Mouse (Mus musculus): ENCODE measurements around the gene Nefh. TPM values are rescaled to one million over a fixed set of nuclear protein-coding genes. Genes with fewer than 3 reads are reported as not detected.

The Nefh gene
- 22.1 and 24.0 TPM in 2 replicates for polyA plus RNA-seq (2015; fragmentation: Nextera tagmentation; extraction: Ambion mirVana)

DNA sequence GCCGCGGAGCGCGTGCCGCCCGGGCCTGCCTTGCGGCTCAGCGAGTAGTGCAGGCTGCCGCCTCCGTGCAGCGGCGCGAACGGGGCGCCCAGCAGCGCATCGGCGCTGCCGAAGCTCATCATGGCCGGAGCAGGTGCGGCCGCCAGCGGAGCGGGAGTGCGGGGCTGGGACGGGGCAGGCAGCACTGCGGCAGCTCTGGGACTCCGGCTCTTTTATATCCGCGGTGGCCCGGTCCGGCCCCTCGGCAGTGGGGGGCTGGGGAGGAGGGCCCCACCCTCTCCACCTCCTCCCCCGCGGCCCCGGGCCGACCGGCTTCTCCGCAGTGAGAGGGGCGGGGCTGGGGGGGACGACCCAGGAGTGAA, at the start of gene Nefh:
Gene Nefh (minus strand): TSS at position 252 of the 362 bp plus-strand sequence.
- peaks cover 43% of the 10 kb centered on the region for H3K4me1 ChIP-seq
- H3K27ac ChIP-seq (replicated peaks) = peak within 1 kb of the TSS; percentile 88
- H3K9me3 ChIP-seq (replicated peaks) = no peaks in the 10 kb centered on the region
- peak within 1 kb of the TSS; percentile 58 for H3K4me3 ChIP-seq (replicated peaks)
- 2% methylated on average over 38 of the region's 41 CpGs for WGBS
- 0 out of 2 replicates have a peak, but pooled peaks cover 12% of the 10 kb centered on the region for H3K36me3 ChIP-seq
- peak within 1 kb of the TSS; percentile 77 for H3K4me2 ChIP-seq
- H3K27me3 ChIP-seq (replicated peaks) = peaks cover 79% of the 10 kb centered on the region
- peak within 1 kb of the TSS; percentile 86 for H3K9ac ChIP-seq (replicated peaks)
- peak; percentile 34 for ATAC-seq (ENCODE audit: low FRiP score)

DNA sequence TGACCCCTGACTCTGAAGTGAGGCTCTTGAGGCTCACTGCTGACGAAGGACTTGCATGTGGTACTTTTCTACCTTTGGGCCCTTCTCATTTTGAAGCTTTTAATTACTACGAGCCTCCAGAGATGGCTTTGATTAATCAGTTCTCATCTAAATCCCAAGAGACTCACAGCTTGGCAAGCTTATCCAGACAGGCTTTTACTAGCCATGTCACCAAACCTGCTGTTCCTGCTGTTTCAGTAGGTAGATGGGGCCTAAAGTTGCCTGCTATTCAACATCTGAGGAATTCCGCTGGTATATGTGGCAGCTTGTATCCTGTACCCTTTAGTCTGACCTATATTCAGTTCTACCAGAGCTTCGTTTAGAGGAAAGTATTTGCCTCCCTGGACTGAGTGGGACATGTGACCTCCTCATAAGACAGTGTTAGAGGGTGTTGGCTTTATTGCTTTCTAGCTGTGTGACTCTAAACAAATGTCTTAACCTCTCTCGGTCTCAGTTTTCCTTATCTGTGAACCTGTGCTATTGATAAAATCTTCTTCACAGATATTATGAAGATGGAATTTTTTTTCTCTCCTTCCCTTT, 48.8 kb upstream of the Nefh start:
- Histone ChIP-seq H3K9ac (replicated peaks) (no peak overlapping the region), H3K27ac (replicated peaks) (no peak overlapping the region), H3K9me3 (replicated peaks) (no peaks in the 10 kb centered on the region), H3K4me1 (0 out of 2 replicates have a peak, but pooled peaks cover 5% of the 10 kb centered on the region), H3K36me3 (peaks cover 22% of the 10 kb centered on the region), H3K27me3 (replicated peaks) (no peaks in the 10 kb centered on the region), H3K4me2 (no peak overlapping the region), H3K4me3 (replicated peaks) (no peak overlapping the region)
- no peak for ATAC-seq (ENCODE audit: low FRiP score)
- WGBS = 77% methylated on average over 5 of the region's 5 CpGs

DNA sequence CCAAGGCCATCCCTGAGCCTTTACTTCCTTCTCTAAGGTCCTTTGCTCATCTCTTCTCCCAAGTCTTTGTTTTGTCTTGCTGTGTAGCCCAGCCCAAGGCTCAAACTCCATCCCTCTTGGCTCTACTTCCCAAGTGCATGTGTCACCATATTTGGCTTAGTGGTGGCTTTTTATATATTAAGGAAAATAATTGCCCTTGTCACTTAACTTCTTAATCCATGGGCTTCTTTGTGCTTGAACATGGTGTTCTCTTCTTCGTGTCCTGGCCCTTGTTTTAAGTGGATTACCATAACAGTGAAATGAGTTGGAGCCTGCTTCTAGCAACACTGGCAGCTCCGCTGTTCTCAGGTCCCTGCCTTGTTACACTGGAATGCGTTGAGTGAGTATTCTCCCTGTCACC, 47.8 kb upstream of the Nefh start:
- Histone ChIP-seq H3K4me3 (replicated peaks) (no peak overlapping the region), H3K4me1 (0 out of 2 replicates have a peak, but pooled peaks cover 5% of the 10 kb centered on the region), H3K9me3 (replicated peaks) (no peaks in the 10 kb centered on the region), H3K36me3 (peaks cover 17% of the 10 kb centered on the region; the same call in 1 of the 2 replicates), H3K27me3 (replicated peaks) (no peaks in the 10 kb centered on the region), H3K9ac (replicated peaks) (no peak overlapping the region), H3K4me2 (no peak overlapping the region), H3K27ac (replicated peaks) (no peak overlapping the region)
- WGBS = 95% methylated on average over 3 of the region's 3 CpGs
- no peak for ATAC-seq (ENCODE audit: low FRiP score)

DNA sequence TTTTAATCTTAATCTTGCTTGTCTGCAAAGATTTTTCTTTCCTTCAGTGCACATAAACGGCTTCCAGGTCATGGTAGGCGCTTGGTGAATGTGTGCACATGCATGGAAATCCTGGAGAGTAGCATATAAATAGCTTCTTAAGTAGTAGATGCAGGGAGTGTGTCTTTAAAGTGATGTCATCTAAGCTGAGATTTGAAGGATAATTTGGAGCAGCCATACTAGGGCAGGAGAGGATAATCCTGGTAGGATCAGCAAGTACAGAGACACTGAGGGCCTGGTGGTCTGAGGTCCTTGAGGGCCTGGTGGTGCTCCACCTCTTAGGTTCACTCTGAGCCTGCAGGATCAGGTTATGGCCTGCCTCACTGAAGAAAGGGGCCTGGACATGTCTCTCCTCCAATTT, 44.6 kb upstream of the Nefh start:
- Histone ChIP-seq H3K9me3 (replicated peaks) (no peaks in the 10 kb centered on the region), H3K4me1 (peaks cover 25% of the 10 kb centered on the region), H3K9ac (replicated peaks) (no peak overlapping the region), H3K4me2 (no peak overlapping the region), H3K4me3 (replicated peaks) (no peak overlapping the region), H3K27me3 (replicated peaks) (no peaks in the 10 kb centered on the region), H3K36me3 (peaks cover 20% of the 10 kb centered on the region), H3K27ac (replicated peaks) (no peak overlapping the region)
- no peak for ATAC-seq (ENCODE audit: low FRiP score)
- 86% methylated on average over 2 of the region's 2 CpGs for WGBS

DNA sequence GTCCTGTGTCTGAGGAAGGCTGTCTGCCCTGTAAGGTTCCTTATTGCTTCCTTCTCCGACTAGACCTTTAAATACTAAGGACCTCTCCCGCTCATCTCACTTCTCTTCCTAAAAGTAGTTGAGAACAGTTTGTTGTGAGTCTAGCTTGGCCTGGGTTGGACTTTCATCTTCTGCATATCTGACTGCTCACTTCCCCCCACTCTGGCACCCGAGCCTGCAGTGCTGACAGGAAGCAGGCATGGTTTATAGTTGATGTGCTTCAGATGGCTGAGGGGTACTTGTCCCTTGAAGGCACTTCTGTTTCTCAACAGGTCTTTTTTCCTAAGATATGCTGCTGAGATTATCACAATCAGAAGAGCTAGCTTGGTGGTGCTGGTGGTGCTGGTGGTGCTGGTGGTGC, 41.3 kb upstream of the Nefh start:
- peaks cover 33% of the 10 kb centered on the region for H3K4me1 ChIP-seq
- no peak for ATAC-seq (ENCODE audit: low FRiP score)
- no peak overlapping the region for H3K9ac ChIP-seq (replicated peaks)
- H3K36me3 ChIP-seq = peaks cover 7% of the 10 kb centered on the region
- H3K4me2 ChIP-seq = no peak overlapping the region
- H3K27ac ChIP-seq (replicated peaks) = no peak overlapping the region
- no peak overlapping the region for H3K4me3 ChIP-seq (replicated peaks)
- no peaks in the 10 kb centered on the region for H3K27me3 ChIP-seq (replicated peaks)
- WGBS = 85% methylated on average over 3 of the region's 3 CpGs
- no peaks in the 10 kb centered on the region for H3K9me3 ChIP-seq (replicated peaks)

DNA sequence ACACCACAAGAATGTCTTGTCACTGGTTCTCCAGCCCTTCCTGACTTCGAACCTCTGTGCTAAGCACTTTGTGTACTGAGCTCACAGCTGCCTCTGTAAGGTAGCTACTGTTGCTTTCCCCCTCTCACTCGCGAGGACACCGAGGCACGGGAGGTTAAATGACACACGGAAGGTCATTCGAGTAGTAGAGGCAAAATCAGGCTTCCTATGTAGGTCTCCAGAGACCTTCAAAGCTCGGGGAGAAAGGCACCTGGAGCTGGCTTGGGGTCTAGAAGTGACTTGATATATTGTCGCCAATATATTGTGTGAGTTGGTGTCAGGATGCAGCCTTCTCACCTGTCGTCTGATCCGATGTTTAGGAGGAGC, 39.6 kb upstream of the Nefh start:
- peak overlapping the region; percentile 79 for H3K4me2 ChIP-seq
- H3K27me3 ChIP-seq (replicated peaks) = no peaks in the 10 kb centered on the region
- H3K9me3 ChIP-seq (replicated peaks) = no peaks in the 10 kb centered on the region
- peaks cover 6% of the 10 kb centered on the region for H3K36me3 ChIP-seq
- 67% methylated on average over 11 of the region's 11 CpGs for WGBS
- H3K27ac ChIP-seq (replicated peaks) = peak overlapping the region; percentile 63
- peak overlapping the region; percentile 69 for H3K4me3 ChIP-seq (replicated peaks)
- H3K9ac ChIP-seq (replicated peaks) = peak overlapping the region; percentile 77
- ATAC-seq (ENCODE audit: low FRiP score) = no peak
- peaks cover 37% of the 10 kb centered on the region for H3K4me1 ChIP-seq

DNA sequence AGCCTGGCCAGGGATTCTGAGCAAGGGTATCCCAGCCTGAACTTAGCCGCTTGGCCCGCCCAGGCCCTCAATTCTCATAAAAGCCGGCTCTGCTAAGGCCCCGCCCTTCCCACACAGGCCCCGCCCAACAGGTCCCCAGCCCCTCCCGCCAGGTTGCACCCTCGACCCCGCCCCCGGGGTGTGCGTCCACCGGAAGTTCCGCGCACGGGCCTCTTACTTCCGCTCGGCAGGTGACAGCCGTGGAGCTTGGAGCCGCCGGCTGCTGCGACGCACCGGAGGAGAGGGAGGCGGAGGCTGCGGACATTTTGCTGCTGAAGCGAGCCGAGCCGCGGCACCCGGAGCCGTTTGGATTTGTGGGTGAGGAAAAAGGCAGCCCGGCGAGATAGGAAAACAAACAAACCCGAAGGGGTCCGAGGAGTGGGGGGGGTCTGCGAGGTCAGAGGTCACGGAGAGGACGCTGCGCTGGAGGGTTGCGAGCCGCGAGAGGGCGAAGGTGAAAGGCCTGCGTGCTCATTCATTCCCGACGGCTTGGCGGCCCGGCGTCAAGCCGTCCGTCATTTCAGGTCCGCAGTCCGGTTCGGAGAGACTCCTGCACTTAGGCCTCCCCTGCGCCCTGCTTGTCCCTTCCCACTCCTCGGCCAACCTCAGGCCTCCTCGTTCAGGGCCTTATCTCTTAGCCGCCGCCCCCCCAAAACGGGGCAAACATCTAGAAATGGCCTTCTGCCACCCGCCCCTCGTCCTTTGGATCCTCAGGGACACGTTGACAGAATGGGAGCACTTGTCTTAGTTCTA, 39.0 kb upstream of the Nefh start, which contains the start of gene Ap1b1:
Gene Ap1b1 (plus strand): TSS at position 130 of the 792 bp plus-strand sequence.
- no peaks in the 10 kb centered on the region for H3K9me3 ChIP-seq (replicated peaks)
- H3K4me1 ChIP-seq = peaks cover 37% of the 10 kb centered on the region
- no peaks in the 10 kb centered on the region for H3K27me3 ChIP-seq (replicated peaks)
- peak within 1 kb of the TSS; percentile 63 for H3K27ac ChIP-seq (replicated peaks)
- peak; percentile 88 for ATAC-seq (ENCODE audit: low FRiP score)
- H3K4me3 ChIP-seq (replicated peaks) = peak within 1 kb of the TSS; percentile 69
- 2% methylated on average over 62 of the region's 62 CpGs for WGBS
- H3K4me2 ChIP-seq = peak within 1 kb of the TSS; percentile 79
- peak within 1 kb of the TSS; percentile 77 for H3K9ac ChIP-seq (replicated peaks)
- H3K36me3 ChIP-seq = peaks cover 6% of the 10 kb centered on the region

DNA sequence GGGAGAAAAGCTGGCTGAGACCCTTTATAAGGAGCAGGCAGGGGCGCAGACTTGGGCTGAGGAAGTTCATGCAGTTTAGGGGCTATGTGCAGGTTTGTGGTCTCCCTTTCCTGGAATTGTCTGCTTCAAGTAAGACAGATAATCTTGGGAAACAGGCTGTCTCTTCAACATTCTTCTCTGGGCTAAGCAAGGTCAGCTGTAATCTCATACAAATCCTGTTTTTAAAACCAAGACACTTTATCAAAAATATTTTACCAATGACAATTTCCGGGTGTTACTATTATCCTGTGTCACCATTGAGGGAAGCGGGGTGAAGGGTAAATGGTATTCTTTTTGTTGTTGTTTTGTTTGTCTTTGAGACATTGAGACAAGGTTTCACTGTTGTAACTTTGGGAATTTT, 36.9 kb upstream of the Nefh start:
- H3K27ac ChIP-seq (replicated peaks) = no peak overlapping the region
- H3K27me3 ChIP-seq (replicated peaks) = no peaks in the 10 kb centered on the region
- no peaks in the 10 kb centered on the region for H3K36me3 ChIP-seq
- no peak overlapping the region for H3K4me3 ChIP-seq (replicated peaks)
- no peak overlapping the region for H3K9ac ChIP-seq (replicated peaks)
- 78% methylated on average over 3 of the region's 3 CpGs for WGBS
- H3K4me2 ChIP-seq = no peak overlapping the region
- peaks cover 33% of the 10 kb centered on the region for H3K4me1 ChIP-seq
- no peaks in the 10 kb centered on the region for H3K9me3 ChIP-seq (replicated peaks)
- ATAC-seq (ENCODE audit: low FRiP score) = no peak

DNA sequence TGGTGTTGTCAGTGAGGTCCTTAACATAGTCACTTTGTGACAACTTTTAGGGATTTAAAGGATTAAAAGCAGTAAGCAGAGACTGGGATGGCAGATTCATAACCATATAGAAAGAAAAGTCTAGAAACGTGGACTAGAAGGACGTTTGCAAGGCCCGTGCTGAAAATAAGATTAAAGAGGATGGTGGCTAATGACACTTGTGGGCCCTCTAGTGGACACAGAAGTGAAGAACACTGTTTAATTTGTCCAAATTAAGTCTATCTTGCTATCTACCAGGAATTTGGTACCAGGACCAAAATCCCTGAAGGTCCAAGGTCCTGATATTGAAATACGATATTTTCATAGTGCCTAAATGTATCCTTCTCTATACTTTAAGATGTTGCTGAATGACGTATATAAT, 36.4 kb upstream of the Nefh start:
- no peak overlapping the region for H3K9ac ChIP-seq (replicated peaks)
- H3K9me3 ChIP-seq (replicated peaks) = no peaks in the 10 kb centered on the region
- H3K4me3 ChIP-seq (replicated peaks) = no peak overlapping the region
- no peaks in the 10 kb centered on the region for H3K27me3 ChIP-seq (replicated peaks)
- H3K4me1 ChIP-seq = peaks cover 30% of the 10 kb centered on the region
- peak overlapping the region; percentile 40 for H3K4me2 ChIP-seq
- no peak for ATAC-seq (ENCODE audit: low FRiP score)
- no peak overlapping the region for H3K27ac ChIP-seq (replicated peaks)
- 2% methylated on average over 5 of the region's 5 CpGs for WGBS
- H3K36me3 ChIP-seq = no peaks in the 10 kb centered on the region

DNA sequence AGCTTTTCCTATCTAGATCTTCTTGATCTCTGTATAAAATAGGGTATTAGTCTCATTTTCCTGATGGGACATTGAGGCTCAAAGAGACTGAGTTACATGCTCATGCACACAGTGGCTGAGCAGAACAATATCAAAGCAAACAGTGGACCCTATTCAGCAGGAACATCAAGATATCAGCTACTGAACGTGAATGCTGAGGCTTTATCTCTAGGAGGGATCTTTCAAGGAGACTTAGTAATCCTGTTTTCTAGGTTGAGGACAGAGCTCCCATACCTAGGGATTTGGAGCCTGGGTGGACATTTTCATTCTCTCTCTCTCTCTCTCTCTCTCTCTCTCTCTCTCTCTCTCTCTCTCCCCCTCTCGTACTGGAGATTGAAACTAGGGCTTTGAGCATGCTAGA, 35.7 kb upstream of the Nefh start:
- Histone ChIP-seq H3K27me3 (replicated peaks) (no peaks in the 10 kb centered on the region), H3K27ac (replicated peaks) (no peak overlapping the region), H3K9ac (replicated peaks) (no peak overlapping the region), H3K4me1 (peaks cover 23% of the 10 kb centered on the region), H3K4me3 (replicated peaks) (no peak overlapping the region), H3K36me3 (no peaks in the 10 kb centered on the region), H3K9me3 (replicated peaks) (no peaks in the 10 kb centered on the region), H3K4me2 (no peak overlapping the region)
- whole genome bisulfite sequencing = 64% methylated on average over 2 of the region's 2 CpGs
- no peak for ATAC-seq (ENCODE audit: low FRiP score)

DNA sequence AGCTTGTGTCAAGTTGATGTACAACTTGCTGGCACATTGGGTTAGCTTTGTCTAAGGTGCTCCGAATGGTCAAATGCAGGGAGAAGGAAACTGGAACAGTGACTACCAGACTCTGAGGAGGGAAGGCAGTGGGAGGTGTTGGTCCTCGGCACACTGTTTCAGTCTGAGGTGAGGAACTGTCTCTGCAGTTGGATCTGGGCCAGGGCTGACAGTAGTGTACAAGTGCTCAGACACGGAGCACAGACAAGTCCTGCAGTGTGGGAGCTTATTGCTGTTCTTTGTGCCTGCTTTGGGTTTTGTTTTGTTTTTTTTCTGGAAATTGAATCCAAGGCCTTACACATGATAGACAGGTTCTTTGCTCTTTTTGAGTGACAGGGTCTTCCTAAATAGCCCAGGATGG, 35.1 kb upstream of the Nefh start:
- no peak for ATAC-seq (ENCODE audit: low FRiP score)
- Histone ChIP-seq H3K9me3 (replicated peaks) (no peaks in the 10 kb centered on the region), H3K27me3 (replicated peaks) (no peaks in the 10 kb centered on the region), H3K4me3 (replicated peaks) (no peak overlapping the region), H3K4me1 (peaks cover 18% of the 10 kb centered on the region), H3K36me3 (no peaks in the 10 kb centered on the region), H3K27ac (replicated peaks) (no peak overlapping the region), H3K4me2 (no peak overlapping the region), H3K9ac (replicated peaks) (no peak overlapping the region)
- WGBS = 68% methylated on average over 3 of the region's 3 CpGs

DNA sequence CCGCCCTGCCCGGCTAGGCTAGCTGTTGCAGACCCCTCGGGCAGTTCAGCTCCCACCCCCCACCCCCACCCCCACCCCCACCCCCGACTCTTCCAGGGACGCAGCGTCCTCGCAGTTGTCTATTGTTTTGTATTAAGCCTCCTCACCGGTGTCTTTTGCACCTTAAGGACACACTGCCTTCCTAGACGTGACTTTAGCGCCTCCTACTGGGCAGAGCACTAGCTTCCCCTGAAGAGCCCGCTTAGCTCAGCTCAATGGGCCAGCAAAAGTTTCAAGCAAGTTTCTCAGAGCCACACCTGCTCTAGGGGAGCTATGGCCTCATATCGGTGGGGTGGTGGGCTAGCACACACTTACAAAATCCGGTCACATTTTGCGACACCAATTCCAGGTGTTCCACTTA, 27.8 kb upstream of the Nefh start:
- Histone ChIP-seq H3K4me2 (peak overlapping the region; percentile 27), H3K27me3 (replicated peaks) (peaks cover 10% of the 10 kb centered on the region), H3K27ac (replicated peaks) (no peak overlapping the region), H3K9ac (replicated peaks) (no peak overlapping the region), H3K36me3 (no peaks in the 10 kb centered on the region), H3K4me3 (replicated peaks) (no peak overlapping the region), H3K4me1 (peaks cover 5% of the 10 kb centered on the region; the same call in 1 of the 2 replicates), H3K9me3 (replicated peaks) (no peaks in the 10 kb centered on the region)
- WGBS = 8% methylated on average over 12 of the region's 14 CpGs
- ATAC-seq (ENCODE audit: low FRiP score) = no peak

Measured in neural tube, embryonic 15.5 days (tissue).